Mouse (Mus musculus) fibroblast of lung, adult 2 months (primary cell): ENCODE results near the gene Uvssa.

Source experiments
- DNase-seq: peaks from one replicate; pipeline ENCODE4 v3.0.0-alpha.2; 2011; ENCODE audit warnings: low read depth

The Uvssa gene

GRCm38 (mm10) chr5:33442927-33443710, 64.8 kb downstream of the Uvssa start:
- no peak for DNase-seq

- no peak for DNase-seq
Measured at GRCm38 (mm10) chr5:33443794-33444193, 65.4 kb downstream of the Uvssa start.

- no peak for DNase-seq
Measured at GRCm38 (mm10) chr5:33455737-33456136, 77.4 kb downstream of the Uvssa start.

GRCm38 (mm10) chr5:33458132-33458622, 79.8 kb downstream of the Uvssa start:
- no peak for DNase-seq

GRCm38 (mm10) chr5:33459111-33459510, 80.8 kb downstream of the Uvssa start:
- no peak for DNase-seq

- no peak for DNase-seq
Measured at GRCm38 (mm10) chr5:33464390-33464789, 86.0 kb downstream of the Uvssa start.

- DNase-seq = no peak
Measured at GRCm38 (mm10) chr5:33465464-33465863, 87.1 kb downstream of the Uvssa start.
